Mouse (Mus musculus) splenic B cell, adult 2 months (primary cell): Measurements from ENCODE around the gene Dcakd.
A peak's percentile ranks its signal among the peaks of the same experiment; 100 is the strongest.

Experiments
- DNase-seq: peaks from one replicate; pipeline ENCODE4 v3.0.0-alpha.2; 2011; ENCODE audit warnings: low read depth, low spot score
- H3K27me3 ChIP-seq: 2 replicates; pipeline ENCODE4 v1.6.1; 2012; ENCODE audit warnings: mild to moderate bottlenecking, low read length, moderate library complexity, mixed read lengths; ENCODE audit not compliant: control insufficient read depth, poor library complexity, insufficient read depth, severe bottlenecking
- H3K36me3 ChIP-seq: 2 replicates; pipeline ENCODE4 v1.6.1; 2012; ENCODE audit warnings: mild to moderate bottlenecking, low read length, moderate library complexity, mixed read lengths; ENCODE audit not compliant: control insufficient read depth, poor library complexity, insufficient read depth, severe bottlenecking

Gene Dcakd

GRCm38 (mm10) chr11:103028176-103028891 is at the start of gene Dcakd, which contains the start of gene Nmt1:
Gene Dcakd (minus strand): TSS chr11:103028333.
Gene Nmt1 (plus strand): TSS chr11:103028190.
- DNase-seq = peak; percentile 97
- H3K36me3 ChIP-seq = peaks cover 3% of the 10 kb centered on the region
- H3K27me3 ChIP-seq = no peaks in the 10 kb centered on the region

- H3K27me3 ChIP-seq = no peaks in the 10 kb centered on the region
- no peaks in the 10 kb centered on the region for H3K36me3 ChIP-seq
- DNase-seq = no peak
These were observed 48.4 kb upstream of the Dcakd start for GRCm38 (mm10) chr11:103076581-103076980.

- H3K36me3 ChIP-seq = no peaks in the 10 kb centered on the region
- H3K27me3 ChIP-seq = no peaks in the 10 kb centered on the region
- no peak for DNase-seq
These were observed 47.9 kb upstream of the Dcakd start for GRCm38 (mm10) chr11:103076010-103076409.

- no peaks in the 10 kb centered on the region for H3K27me3 ChIP-seq
These were observed 46.7 kb upstream of the Dcakd start for GRCm38 (mm10) chr11:103074796-103075323.

GRCm38 (mm10) chr11:103074121-103074650 is 46.1 kb upstream of the Dcakd start:
- DNase-seq = no peak
- Histone ChIP-seq H3K27me3 (no peaks in the 10 kb centered on the region), H3K36me3 (no peaks in the 10 kb centered on the region)

More at GRCm38 (mm10) chr11:103074796-103075323, 46.7 kb upstream of the Dcakd start:
- DNase-seq = no peak
- no peaks in the 10 kb centered on the region for H3K36me3 ChIP-seq

GRCm38 (mm10) chr11:103073671-103074070 is 45.5 kb upstream of the Dcakd start:
- Histone ChIP-seq H3K36me3 (0 out of 2 replicates have a peak, but pooled peaks cover 2% of the 10 kb centered on the region), H3K27me3 (no peaks in the 10 kb centered on the region)
- no peak for DNase-seq

- H3K27me3 ChIP-seq = no peaks in the 10 kb centered on the region
- DNase-seq = no peak
These were observed 42.3 kb upstream of the Dcakd start for GRCm38 (mm10) chr11:103070322-103070880.

GRCm38 (mm10) chr11:103069731-103070130 is 41.6 kb upstream of the Dcakd start:
- Histone ChIP-seq H3K36me3 (peaks cover 8% of the 10 kb centered on the region), H3K27me3 (no peaks in the 10 kb centered on the region)
- no peak for DNase-seq

More at GRCm38 (mm10) chr11:103070322-103070880, 42.3 kb upstream of the Dcakd start:
- H3K36me3 ChIP-seq = peaks cover 6% of the 10 kb centered on the region; the same call in 1 of the 2 replicates

GRCm38 (mm10) chr11:103068884-103069283 is 40.8 kb upstream of the Dcakd start:
- no peak for DNase-seq
- Histone ChIP-seq H3K27me3 (no peaks in the 10 kb centered on the region), H3K36me3 (peaks cover 11% of the 10 kb centered on the region)

GRCm38 (mm10) chr11:103068272-103068671 is 40.1 kb upstream of the Dcakd start:
- no peaks in the 10 kb centered on the region for H3K27me3 ChIP-seq
- no peak for DNase-seq
- H3K36me3 ChIP-seq = peaks cover 14% of the 10 kb centered on the region

- DNase-seq = no peak
- no peaks in the 10 kb centered on the region for H3K27me3 ChIP-seq
- H3K36me3 ChIP-seq = peaks cover 18% of the 10 kb centered on the region
These were observed 39.4 kb upstream of the Dcakd start for GRCm38 (mm10) chr11:103067457-103068001.

GRCm38 (mm10) chr11:103067051-103067361 is 38.9 kb upstream of the Dcakd start:
- H3K36me3 ChIP-seq = peaks cover 20% of the 10 kb centered on the region

GRCm38 (mm10) chr11:103066191-103067050 is 38.3 kb upstream of the Dcakd start:
- no peak for DNase-seq
- Histone ChIP-seq H3K36me3 (peaks cover 20% of the 10 kb centered on the region), H3K27me3 (no peaks in the 10 kb centered on the region)

More at GRCm38 (mm10) chr11:103067051-103067361, 38.9 kb upstream of the Dcakd start:
- H3K27me3 ChIP-seq = no peaks in the 10 kb centered on the region
- no peak for DNase-seq

GRCm38 (mm10) chr11:103058499-103059085 is 30.5 kb upstream of the Dcakd start:
- no peak for DNase-seq
- no peaks in the 10 kb centered on the region for H3K27me3 ChIP-seq
- peaks cover 30% of the 10 kb centered on the region for H3K36me3 ChIP-seq
